9 mouse cellular contexts compared by ENCODE assay signal in the genomic region with DNA sequence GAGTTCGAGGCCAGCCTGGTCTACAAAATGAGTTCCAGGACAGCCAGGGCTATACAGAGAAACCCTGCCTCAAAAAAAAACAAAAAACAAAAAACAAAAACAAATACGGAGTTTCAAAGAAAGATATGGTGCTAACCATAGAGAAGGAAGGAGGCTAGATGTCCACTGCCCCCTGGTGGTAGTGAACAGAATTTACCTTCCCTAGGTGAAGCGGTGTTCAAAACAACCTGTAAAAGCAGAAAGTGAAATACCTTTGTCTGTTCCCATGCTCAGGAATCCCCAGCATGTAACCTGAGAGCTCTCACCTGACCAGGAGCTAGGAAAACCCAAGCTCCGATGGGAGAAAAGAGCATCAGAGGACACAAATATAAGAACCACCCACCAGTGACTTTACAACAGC.
DNase-seq lines count a peak whose midpoint lies in the region; ATAC-seq and TF ChIP-seq lines count a peak whose summit lies in the region.
"Had no signal": no experiment of that assay in that cellular context is flagged by ENCODE, and none has a peak within 500 bp of the region (broad histone marks: within the 10 kb centered on the region; RNA-seq: fewer than 3 reads in every experiment).

No protein-coding gene starts in this region.

- no peak overlapping the region for H3K27ac ChIP-seq in lung, embryonic 14.5 days (ENCODE audit: low read depth)
- no peak overlapping the region for H3K27ac ChIP-seq in embryonic facial prominence, embryonic 10.5 days (replicated peaks)
- no peak overlapping the region for H3K27ac ChIP-seq in stomach, postnatal 0 days (replicated peaks)
- no peak overlapping the region for H3K27ac ChIP-seq in midbrain, embryonic 16.5 days (ENCODE audit: low read length)
- H3K27ac ChIP-seq: hindbrain, embryonic 10.5 days had no signal

- no peak for ATAC-seq in lung, embryonic 14.5 days (ENCODE audit: insufficient read depth)
- no peak for ATAC-seq in stomach, postnatal 0 days (ENCODE audit: low FRiP score, low TSS enrichment)
- ATAC-seq in midbrain, embryonic 16.5 days: no peak

- no peaks in the 10 kb centered on the region for H3K36me3 ChIP-seq in lung, embryonic 14.5 days (ENCODE audit: insufficient read depth)
- H3K36me3 ChIP-seq in embryonic facial prominence, embryonic 10.5 days (replicated peaks): no peaks in the 10 kb centered on the region
- no peaks in the 10 kb centered on the region for H3K36me3 ChIP-seq in stomach, postnatal 0 days (ENCODE audit: control insufficient read depth, insufficient read depth, low read length)
- H3K36me3 ChIP-seq in midbrain, embryonic 16.5 days (ENCODE audit: control insufficient read depth, insufficient read depth, low read length): no peaks in the 10 kb centered on the region
- H3K36me3 ChIP-seq: hindbrain, embryonic 10.5 days had no signal

- TF ChIP-seq EP300 in stomach, postnatal 0 days (optimal IDR thresholded peaks at IDR 0.05): no peak

- H3K4me1 ChIP-seq in lung, embryonic 14.5 days (ENCODE audit: insufficient read depth): no peaks in the 10 kb centered on the region
- no peaks in the 10 kb centered on the region for H3K4me1 ChIP-seq in lung, adult 2 months (ENCODE audit: control insufficient read depth, insufficient read depth, low read length)
- H3K4me1 ChIP-seq in embryonic facial prominence, embryonic 10.5 days: no peaks in the 10 kb centered on the region
- H3K4me1 ChIP-seq in stomach, postnatal 0 days (replicated peaks; ENCODE audit: control insufficient read depth, insufficient read depth): no peaks in the 10 kb centered on the region
- H3K4me1 ChIP-seq in midbrain, embryonic 16.5 days (ENCODE audit: control insufficient read depth, insufficient read depth, low read length): no peaks in the 10 kb centered on the region
- H3K4me1 ChIP-seq: hindbrain, embryonic 10.5 days had no signal

- no peaks in the 10 kb centered on the region for H3K27me3 ChIP-seq in lung, embryonic 14.5 days (ENCODE audit: insufficient read depth, low read length)
- H3K27me3 ChIP-seq in embryonic facial prominence, embryonic 10.5 days (replicated peaks; ENCODE audit: low read depth, poor library complexity, severe bottlenecking): no peaks in the 10 kb centered on the region
- no peaks in the 10 kb centered on the region for H3K27me3 ChIP-seq in stomach, postnatal 0 days (ENCODE audit: control insufficient read depth, insufficient read depth, low read length)
- H3K27me3 ChIP-seq in midbrain, embryonic 16.5 days (ENCODE audit: control insufficient read depth, insufficient read depth, low read depth, low read length): no peaks in the 10 kb centered on the region

- H3K9me3 ChIP-seq in lung, embryonic 14.5 days (ENCODE audit: low read depth, low read length): no peaks in the 10 kb centered on the region
- H3K9me3 ChIP-seq in embryonic facial prominence, embryonic 10.5 days: no peaks in the 10 kb centered on the region
- H3K9me3 ChIP-seq in stomach, postnatal 0 days (ENCODE audit: control insufficient read depth, low read length): no peaks in the 10 kb centered on the region
- no peaks in the 10 kb centered on the region for H3K9me3 ChIP-seq in midbrain, embryonic 16.5 days (replicated peaks; ENCODE audit: control insufficient read depth, low read length, poor library complexity, severe bottlenecking)
- H3K9me3 ChIP-seq: hindbrain, embryonic 10.5 days had no signal

- H3K4me3 ChIP-seq in lung, embryonic 14.5 days (ENCODE audit: low read depth, low read length): no peak overlapping the region
- no peak overlapping the region for H3K4me3 ChIP-seq in lung, adult 2 months (replicated peaks; ENCODE audit: extremely low read depth, low read depth, low read length)
- no peak overlapping the region for H3K4me3 ChIP-seq in embryonic facial prominence, embryonic 10.5 days
- no peak overlapping the region for H3K4me3 ChIP-seq in stomach, postnatal 0 days (ENCODE audit: low read depth, low read length)
- H3K4me3 ChIP-seq in midbrain, embryonic 16.5 days (ENCODE audit: low read depth, low read length): no peak overlapping the region
- H3K4me3 ChIP-seq: hindbrain, embryonic 10.5 days had no signal

- H3K4me2 ChIP-seq in lung, embryonic 14.5 days: no peak overlapping the region
- H3K4me2 ChIP-seq in stomach, postnatal 0 days (replicated peaks; ENCODE audit: low read depth): no peak overlapping the region
- no peak overlapping the region for H3K4me2 ChIP-seq in midbrain, embryonic 16.5 days (ENCODE audit: low read length)

- WGBS in lung, embryonic 14.5 days: 52% methylated on average over 4 of the region's 4 CpGs
- 54% methylated on average over 4 of the region's 4 CpGs for WGBS in lung, adult 2 months
- 68% methylated on average over 4 of the region's 4 CpGs for WGBS in embryonic facial prominence, embryonic 10.5 days
- 69% methylated on average over 4 of the region's 4 CpGs for WGBS in stomach, postnatal 0 days
- 73% methylated on average over 4 of the region's 4 CpGs for WGBS in midbrain, embryonic 16.5 days

- no peak for TF ChIP-seq POLR2A in lung, adult 2 months (IDR thresholded peaks at IDR 0.05; ENCODE audit: borderline replicate concordance, extremely low read depth, low read depth, low read length)

- peak; percentile 23 to 37 for DNase-seq in cerebellum, postnatal 10 days
- no peak for DNase-seq in cerebellum, adult 11-12 months
- DNase-seq in lung, embryonic 14.5 days: peak; percentile 55
- no peak for DNase-seq in lung, adult 2 months
- DNase-seq in embryonic facial prominence, embryonic 10.5 days (ENCODE audit: low spot score): peak; percentile 28
- DNase-seq in stomach, postnatal 0 days (ENCODE audit: low spot score): no peak
- DNase-seq in right cerebral cortex, adult 2 months (ENCODE audit: low spot score in 2 of 2): no peak

- peak; percentile 79 for TF ChIP-seq CTCF in lung, embryonic 14.5 days (IDR thresholded peaks at IDR 0.05; ENCODE audit: low read depth)
- TF ChIP-seq CTCF in lung, adult 2 months (IDR thresholded peaks at IDR 0.05; ENCODE audit: insufficient read depth, low read length): no peak
- TF ChIP-seq CTCF in stomach, postnatal 0 days (IDR thresholded peaks at IDR 0.05; ENCODE audit: low read depth): peak; percentile 77

- no peak overlapping the region for H3K9ac ChIP-seq in lung, embryonic 14.5 days
- H3K9ac ChIP-seq in stomach, postnatal 0 days (ENCODE audit: low read length): no peak overlapping the region
- no peak overlapping the region for H3K9ac ChIP-seq in midbrain, embryonic 16.5 days (ENCODE audit: low read depth, low read length)

Comparison
In these comparisons a context has a peak if more than half of its experiments do, and no peak if none do; other contexts are left out.
1. DNase-seq: peak in cerebellum, postnatal 10 days (2 of 2), lung, embryonic 14.5 days (single experiment) and embryonic facial prominence, embryonic 10.5 days (single experiment); none in cerebellum, adult 11-12 months (single experiment), lung, adult 2 months (single experiment), stomach, postnatal 0 days (single experiment) and right cerebral cortex, adult 2 months (0 of 2).